Mouse (Mus musculus): ENCODE results near the gene H2-Eb2. TPM values are rescaled to one million over a fixed set of nuclear protein-coding genes. Genes with fewer than 3 reads are reported as not detected.
A peak's percentile ranks its signal among the peaks of the same experiment; 100 is the strongest.

Gene H2-Eb2
- polyA plus RNA-seq, 1 experiment from 2014 or later: not detected

DNA sequence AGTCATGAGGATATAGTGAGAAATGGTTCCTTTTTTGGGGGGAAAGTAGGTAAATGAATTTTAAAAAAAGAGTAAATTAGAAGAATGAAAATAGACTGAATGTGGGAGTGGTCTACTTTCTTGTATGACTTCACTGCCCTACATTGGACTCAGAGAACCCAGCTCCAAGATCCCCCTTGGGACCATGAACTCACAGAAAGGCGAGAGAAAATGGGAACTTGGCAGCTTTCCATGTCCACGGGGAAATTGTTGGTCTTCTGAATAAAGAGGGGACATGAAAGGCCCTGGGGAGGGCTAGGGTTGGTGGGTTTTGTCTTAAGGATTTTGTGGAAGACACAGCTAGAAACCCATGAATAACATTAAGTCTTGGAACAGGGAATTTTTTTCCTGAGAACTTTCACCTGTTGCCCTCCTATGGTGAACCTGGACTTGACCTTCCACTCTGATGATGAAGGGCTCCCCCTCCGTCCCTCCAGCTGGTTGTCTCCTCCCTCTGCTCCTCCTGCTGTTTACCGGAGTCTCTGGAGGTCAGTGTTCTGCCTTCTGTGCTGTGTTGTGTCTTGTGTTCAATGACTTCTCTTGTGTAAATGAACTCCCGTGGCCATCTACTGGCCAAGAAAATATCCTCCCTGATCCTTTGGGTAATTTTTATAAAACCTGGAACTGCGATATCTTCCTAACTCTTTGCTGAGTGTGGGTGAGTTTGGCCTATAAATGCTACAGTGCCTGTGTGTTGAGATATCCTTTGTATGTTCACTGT is 52.2 kb downstream of the H2-Eb2 start:
- DNase-seq (ENCODE audit: low spot score) (no peak), ATAC-seq (ENCODE audit: low FRiP score) (no peak)
- H3K36me3 ChIP-seq (ENCODE audit: control insufficient read depth, insufficient read depth, low read length): no peaks in the 10 kb centered on the region
- no peak overlapping the region for H3K27ac ChIP-seq (ENCODE audit: low read depth, low read length)
- H3K9me3 ChIP-seq (ENCODE audit: control insufficient read depth, low read length): no peaks in the 10 kb centered on the region
- H3K4me2 ChIP-seq (replicated peaks; ENCODE audit: low read depth, low read length): no peak overlapping the region
- no peaks in the 10 kb centered on the region for H3K27me3 ChIP-seq (ENCODE audit: control insufficient read depth, insufficient read depth, low read length)
- H3K9ac ChIP-seq (ENCODE audit: low read depth, low read length): no peak overlapping the region
- H3K4me1 ChIP-seq (replicated peaks; ENCODE audit: control insufficient read depth, insufficient read depth, low read length): no peaks in the 10 kb centered on the region
- H3K4me3 ChIP-seq (ENCODE audit: low read depth, low read length): no peak overlapping the region
- 75% methylated on average over 6 of the region's 6 CpGs for WGBS

DNA sequence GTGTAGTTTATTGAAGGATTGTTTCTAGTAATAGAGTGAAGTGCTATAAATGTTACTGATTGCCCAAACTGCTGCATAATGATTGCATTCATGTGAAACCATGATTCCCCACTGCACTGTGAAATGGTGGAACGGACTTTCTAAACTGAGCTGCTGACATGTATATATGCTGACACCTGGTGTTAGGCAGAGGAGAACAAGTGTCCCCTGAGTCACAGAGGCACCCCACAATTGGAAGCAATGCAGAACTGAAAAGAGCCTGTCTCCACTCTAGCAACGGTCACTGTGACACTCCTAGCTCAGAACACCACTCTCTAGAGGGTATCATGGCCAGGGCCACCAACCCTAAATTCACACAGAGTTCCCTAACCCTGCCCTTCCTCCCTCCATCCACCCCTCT is 53.3 kb downstream of the H2-Eb2 start:
- Histone ChIP-seq H3K27me3 (ENCODE audit: control insufficient read depth, insufficient read depth, low read length) (no peaks in the 10 kb centered on the region), H3K4me2 (replicated peaks; ENCODE audit: low read depth, low read length) (no peak overlapping the region), H3K4me3 (ENCODE audit: low read depth, low read length) (no peak overlapping the region), H3K4me1 (replicated peaks; ENCODE audit: control insufficient read depth, insufficient read depth, low read length) (no peaks in the 10 kb centered on the region), H3K9me3 (ENCODE audit: control insufficient read depth, low read length) (no peaks in the 10 kb centered on the region), H3K9ac (ENCODE audit: low read depth, low read length) (no peak overlapping the region), H3K27ac (ENCODE audit: low read depth, low read length) (no peak overlapping the region), H3K36me3 (ENCODE audit: control insufficient read depth, insufficient read depth, low read length) (no peaks in the 10 kb centered on the region)
- ATAC-seq (ENCODE audit: low FRiP score) (no peak), DNase-seq (ENCODE audit: low spot score) (no peak)
- 90% methylated on average over 2 of the region's 2 CpGs for WGBS

DNA sequence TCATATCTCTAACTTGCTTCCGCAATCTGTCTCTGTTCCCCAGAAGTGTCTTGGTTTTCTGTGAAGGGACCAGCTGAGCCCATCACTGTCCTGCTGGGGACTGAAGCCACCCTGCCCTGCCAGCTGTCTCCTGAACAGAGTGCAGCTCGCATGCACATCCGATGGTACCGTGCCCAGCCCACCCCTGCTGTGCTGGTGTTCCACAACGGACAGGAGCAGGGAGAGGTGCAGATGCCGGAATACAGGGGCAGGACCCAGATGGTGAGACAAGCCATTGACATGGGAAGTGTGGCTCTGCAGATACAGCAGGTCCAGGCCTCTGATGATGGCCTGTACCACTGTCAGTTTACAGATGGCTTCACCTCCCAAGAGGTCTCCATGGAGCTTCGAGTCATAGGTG is 54.0 kb downstream of the H2-Eb2 start:
- ATAC-seq (ENCODE audit: low FRiP score) (no peak), DNase-seq (ENCODE audit: low spot score) (no peak)
- no peak overlapping the region for H3K4me2 ChIP-seq (replicated peaks; ENCODE audit: low read depth, low read length)
- no peaks in the 10 kb centered on the region for H3K4me1 ChIP-seq (replicated peaks; ENCODE audit: control insufficient read depth, insufficient read depth, low read length)
- 74% methylated on average over 7 of the region's 7 CpGs for WGBS
- no peak overlapping the region for H3K4me3 ChIP-seq (ENCODE audit: low read depth, low read length)
- H3K27ac ChIP-seq (ENCODE audit: low read depth, low read length): no peak overlapping the region
- no peaks in the 10 kb centered on the region for H3K27me3 ChIP-seq (ENCODE audit: control insufficient read depth, insufficient read depth, low read length)
- no peaks in the 10 kb centered on the region for H3K9me3 ChIP-seq (ENCODE audit: control insufficient read depth, low read length)
- H3K9ac ChIP-seq (ENCODE audit: low read depth, low read length): no peak overlapping the region
- H3K36me3 ChIP-seq (ENCODE audit: control insufficient read depth, insufficient read depth, low read length): no peaks in the 10 kb centered on the region

GRCm38 (mm10) chr17:34381876-34382275 is 56.4 kb downstream of the H2-Eb2 start:
- H3K27me3 ChIP-seq (ENCODE audit: control insufficient read depth, insufficient read depth, low read length): no peaks in the 10 kb centered on the region
- DNase-seq (ENCODE audit: low spot score) (no peak), ATAC-seq (ENCODE audit: low FRiP score) (no peak)
- no peak overlapping the region for H3K4me2 ChIP-seq (replicated peaks; ENCODE audit: low read depth, low read length)
- H3K36me3 ChIP-seq (ENCODE audit: control insufficient read depth, insufficient read depth, low read length): no peaks in the 10 kb centered on the region
- no peaks in the 10 kb centered on the region for H3K9me3 ChIP-seq (ENCODE audit: control insufficient read depth, low read length)
- H3K4me1 ChIP-seq (replicated peaks; ENCODE audit: control insufficient read depth, insufficient read depth, low read length): no peaks in the 10 kb centered on the region
- no peak overlapping the region for H3K27ac ChIP-seq (ENCODE audit: low read depth, low read length)
- 74% methylated on average over 11 of the region's 11 CpGs for WGBS
- H3K4me3 ChIP-seq (ENCODE audit: low read depth, low read length): no peak overlapping the region
- H3K9ac ChIP-seq (ENCODE audit: low read depth, low read length): no peak overlapping the region

- H3K4me2 ChIP-seq (replicated peaks; ENCODE audit: low read depth, low read length): no peak overlapping the region
- H3K4me1 ChIP-seq (replicated peaks; ENCODE audit: control insufficient read depth, insufficient read depth, low read length): no peaks in the 10 kb centered on the region
- no peaks in the 10 kb centered on the region for H3K27me3 ChIP-seq (ENCODE audit: control insufficient read depth, insufficient read depth, low read length)
- WGBS: 72% methylated on average over 7 of the region's 7 CpGs
- DNase-seq (ENCODE audit: low spot score) (peak; percentile 30), ATAC-seq (ENCODE audit: low FRiP score) (no peak)
- H3K36me3 ChIP-seq (ENCODE audit: control insufficient read depth, insufficient read depth, low read length): no peaks in the 10 kb centered on the region
- H3K9me3 ChIP-seq (ENCODE audit: control insufficient read depth, low read length): no peaks in the 10 kb centered on the region
- no peak overlapping the region for H3K4me3 ChIP-seq (ENCODE audit: low read depth, low read length)
- no peak overlapping the region for H3K9ac ChIP-seq (ENCODE audit: low read depth, low read length)
- no peak overlapping the region for H3K27ac ChIP-seq (ENCODE audit: low read depth, low read length)
Measured at GRCm38 (mm10) chr17:34383212-34383611, 57.7 kb downstream of the H2-Eb2 start.

DNA sequence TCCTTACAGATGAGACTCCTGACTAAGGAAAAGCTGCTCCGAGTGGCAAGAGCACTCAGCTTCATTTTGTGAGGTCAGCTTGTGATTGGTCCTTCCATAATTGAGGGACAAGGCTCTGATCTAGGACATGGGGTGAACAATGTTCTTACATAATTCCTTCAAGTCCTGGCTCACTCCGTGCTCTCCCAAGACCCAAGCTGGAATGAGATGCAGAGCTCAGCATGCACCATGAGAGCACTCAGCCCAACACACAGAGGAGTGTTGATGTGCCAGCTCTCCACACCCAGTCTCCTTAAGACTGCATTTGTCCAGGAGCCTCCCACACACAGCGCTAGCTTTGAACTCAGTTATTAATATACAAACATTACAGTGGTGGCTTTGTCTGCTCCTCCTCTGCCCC is 59.2 kb downstream of the H2-Eb2 start:
- ATAC-seq (ENCODE audit: low FRiP score) (no peak), DNase-seq (ENCODE audit: low spot score) (no peak)
- Histone ChIP-seq H3K27me3 (ENCODE audit: control insufficient read depth, insufficient read depth, low read length) (no peaks in the 10 kb centered on the region), H3K9me3 (ENCODE audit: control insufficient read depth, low read length) (no peaks in the 10 kb centered on the region), H3K4me2 (replicated peaks; ENCODE audit: low read depth, low read length) (no peak overlapping the region), H3K27ac (ENCODE audit: low read depth, low read length) (no peak overlapping the region), H3K4me1 (replicated peaks; ENCODE audit: control insufficient read depth, insufficient read depth, low read length) (no peaks in the 10 kb centered on the region), H3K4me3 (ENCODE audit: low read depth, low read length) (no peak overlapping the region), H3K36me3 (ENCODE audit: control insufficient read depth, insufficient read depth, low read length) (no peaks in the 10 kb centered on the region), H3K9ac (ENCODE audit: low read depth, low read length) (no peak overlapping the region)
- WGBS: 81% methylated on average over 3 of the region's 3 CpGs

GRCm38 (mm10) chr17:34386656-34387055 is 61.2 kb downstream of the H2-Eb2 start:
- no peak for ATAC-seq (ENCODE audit: low FRiP score)

GRCm38 (mm10) chr17:34388513-34388912 is 63.0 kb downstream of the H2-Eb2 start:
- H3K27ac ChIP-seq (ENCODE audit: low read depth, low read length): no peak overlapping the region
- 33% methylated on average over 4 of the region's 4 CpGs for WGBS
- no peak overlapping the region for H3K4me2 ChIP-seq (replicated peaks; ENCODE audit: low read depth, low read length)
- no peaks in the 10 kb centered on the region for H3K9me3 ChIP-seq (ENCODE audit: control insufficient read depth, low read length)
- no peaks in the 10 kb centered on the region for H3K36me3 ChIP-seq (ENCODE audit: control insufficient read depth, insufficient read depth, low read length)
- no peak overlapping the region for H3K9ac ChIP-seq (ENCODE audit: low read depth, low read length)
- no peaks in the 10 kb centered on the region for H3K4me1 ChIP-seq (replicated peaks; ENCODE audit: control insufficient read depth, insufficient read depth, low read length)
- ATAC-seq (ENCODE audit: low FRiP score): no peak
- H3K27me3 ChIP-seq (ENCODE audit: control insufficient read depth, insufficient read depth, low read length): peaks cover 4% of the 10 kb centered on the region; the same call in 1 of the 2 replicates
- DNase-seq (ENCODE audit: low spot score): peak; percentile 52
- no peak overlapping the region for H3K4me3 ChIP-seq (ENCODE audit: low read depth, low read length)

More at GRCm38 (mm10) chr17:34386656-34387055, 61.2 kb downstream of the H2-Eb2 start:
- Histone ChIP-seq H3K9me3 (ENCODE audit: control insufficient read depth, low read length) (no peaks in the 10 kb centered on the region), H3K4me2 (replicated peaks; ENCODE audit: low read depth, low read length) (no peak overlapping the region), H3K9ac (ENCODE audit: low read depth, low read length) (no peak overlapping the region), H3K27ac (ENCODE audit: low read depth, low read length) (no peak overlapping the region), H3K4me1 (replicated peaks; ENCODE audit: control insufficient read depth, insufficient read depth, low read length) (no peaks in the 10 kb centered on the region), H3K36me3 (ENCODE audit: control insufficient read depth, insufficient read depth, low read length) (no peaks in the 10 kb centered on the region), H3K27me3 (ENCODE audit: control insufficient read depth, insufficient read depth, low read length) (peaks cover 2% of the 10 kb centered on the region; the same call in 1 of the 2 replicates), H3K4me3 (ENCODE audit: low read depth, low read length) (no peak overlapping the region)
- WGBS: 67% methylated on average over 2 of the region's 2 CpGs
- DNase-seq (ENCODE audit: low spot score): no peak

Data from hindbrain, embryonic 11.5 days (tissue).